Mouse (Mus musculus) brown adipose tissue, adult 24 weeks (tissue): ENCODE data around the gene Pkd1. TPM values are rescaled to one million over a fixed set of nuclear protein-coding genes. Genes with fewer than 3 reads are reported as not detected.

Experiments
- H3K27ac ChIP-seq: fragments of 200-500 bp; replicated peaks from 2 replicates; pipeline ENCODE4 v1.5.1; 2012; ENCODE audit warnings: low read depth, mild to moderate bottlenecking, low read length
- H3K4me1 ChIP-seq: fragments of 200-500 bp; 2 replicates; pipeline ENCODE4 v1.6.1; 2012; ENCODE audit warnings: low read length, mixed read lengths; ENCODE audit not compliant: control insufficient read depth, insufficient read depth, insufficient read length
- H3K4me3 ChIP-seq: fragments of 200-500 bp; 2 replicates; pipeline ENCODE4 v1.5.1; 2012; ENCODE audit warnings: low read depth, mild to moderate bottlenecking, low read length, moderate library complexity; ENCODE audit not compliant: insufficient read depth
- polyA plus RNA-seq: library from polyadenylated mRNA; stranded (reverse); fragments of >200 nt; gene quantifications from 2 replicates; pipeline ENCODE4 v1.2.4, GENCODE M21; 2012; ENCODE audit not compliant: missing spikeins, insufficient read depth, insufficient read length

Gene Pkd1
- polyA plus RNA-seq, 1 experiment: 8.2 TPM

DNA sequence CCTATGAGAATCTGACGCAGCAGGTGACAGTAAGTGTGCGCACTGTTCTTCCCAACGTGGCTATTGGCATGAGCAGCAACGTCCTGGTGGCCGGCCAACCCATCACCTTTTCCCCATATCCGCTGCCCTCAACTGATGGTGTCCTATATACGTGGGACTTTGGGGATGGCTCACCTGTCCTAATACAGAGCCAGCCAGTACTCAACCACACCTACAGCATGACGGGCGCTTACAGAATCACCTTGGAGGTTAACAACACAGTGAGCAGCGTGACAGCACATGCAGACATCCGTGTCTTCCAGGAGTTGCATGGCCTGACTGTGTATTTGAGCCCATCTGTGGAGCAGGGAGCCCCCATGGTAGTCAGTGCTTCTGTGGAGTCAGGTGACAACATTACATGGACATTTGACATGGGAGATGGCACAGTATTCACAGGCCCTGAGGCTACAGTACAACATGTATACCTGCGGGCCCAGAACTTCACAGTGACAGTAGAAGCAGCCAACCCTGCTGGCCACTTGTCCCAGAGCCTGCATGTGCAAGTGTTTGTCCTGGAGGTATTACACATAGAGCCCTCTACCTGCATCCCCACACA lies 23.1 kb downstream of the Pkd1 start:
- H3K27ac ChIP-seq: no peak overlapping the region
- no peak overlapping the region for H3K4me3 ChIP-seq
- H3K4me1 ChIP-seq: no peaks in the 10 kb centered on the region

DNA sequence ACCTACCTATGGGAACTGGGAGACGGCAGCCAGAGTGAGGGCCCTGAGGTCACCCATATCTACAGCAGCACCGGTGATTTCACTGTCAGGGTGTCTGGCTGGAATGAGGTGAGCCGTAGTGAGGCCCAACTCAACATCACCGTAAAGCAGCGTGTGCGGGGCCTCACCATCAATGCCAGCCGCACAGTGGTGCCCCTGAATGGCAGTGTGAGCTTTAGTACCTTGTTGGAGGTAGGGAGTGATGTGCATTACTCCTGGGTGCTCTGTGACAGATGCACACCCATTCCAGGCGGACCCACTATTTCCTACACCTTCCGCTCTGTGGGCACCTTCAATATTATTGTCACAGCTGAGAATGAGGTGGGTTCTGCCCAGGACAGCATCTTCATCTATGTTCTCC lies 24.2 kb downstream of the Pkd1 start:
- Histone ChIP-seq H3K27ac (no peak overlapping the region), H3K4me3 (no peak overlapping the region), H3K4me1 (no peaks in the 10 kb centered on the region)

GRCm38 (mm10) chr17:24579532-24579931 lies 29.9 kb downstream of the Pkd1 start:
- H3K4me1 ChIP-seq: peaks cover 3% of the 10 kb centered on the region; the same call in 1 of the 2 replicates

DNA sequence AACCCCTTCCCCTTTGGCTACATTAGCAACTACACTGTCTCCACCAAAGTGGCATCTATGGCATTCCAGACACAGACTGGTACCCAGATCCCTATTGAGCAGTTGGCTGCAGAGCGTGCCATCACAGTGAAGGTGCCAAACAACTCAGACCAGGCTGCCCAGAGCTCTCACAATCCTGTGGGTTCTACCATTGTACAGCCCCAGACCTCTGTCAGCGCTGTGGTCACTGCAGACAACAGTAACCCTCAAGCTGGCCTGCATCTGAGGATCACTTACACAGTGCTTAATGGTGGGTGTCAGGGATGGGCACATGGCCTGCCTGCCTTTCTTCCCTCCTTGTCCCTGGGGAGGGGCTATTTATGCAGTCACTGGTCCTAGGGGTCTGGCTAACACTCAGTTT lies 30.7 kb downstream of the Pkd1 start:
- Histone ChIP-seq H3K4me3 (no peak overlapping the region), H3K27ac (no peak overlapping the region), H3K4me1 (peaks cover 3% of the 10 kb centered on the region; the same call in 1 of the 2 replicates)

More at GRCm38 (mm10) chr17:24579532-24579931, 29.9 kb downstream of the Pkd1 start:
- no peak overlapping the region for H3K4me3 ChIP-seq
- H3K27ac ChIP-seq: no peak overlapping the region

- Histone ChIP-seq H3K4me1 (peaks cover 3% of the 10 kb centered on the region; the same call in 1 of the 2 replicates), H3K27ac (peak overlapping the region; percentile 59), H3K4me3 (no peak overlapping the region)
These were observed 34.2 kb downstream of the Pkd1 start for GRCm38 (mm10) chr17:24583599-24584460.

DNA sequence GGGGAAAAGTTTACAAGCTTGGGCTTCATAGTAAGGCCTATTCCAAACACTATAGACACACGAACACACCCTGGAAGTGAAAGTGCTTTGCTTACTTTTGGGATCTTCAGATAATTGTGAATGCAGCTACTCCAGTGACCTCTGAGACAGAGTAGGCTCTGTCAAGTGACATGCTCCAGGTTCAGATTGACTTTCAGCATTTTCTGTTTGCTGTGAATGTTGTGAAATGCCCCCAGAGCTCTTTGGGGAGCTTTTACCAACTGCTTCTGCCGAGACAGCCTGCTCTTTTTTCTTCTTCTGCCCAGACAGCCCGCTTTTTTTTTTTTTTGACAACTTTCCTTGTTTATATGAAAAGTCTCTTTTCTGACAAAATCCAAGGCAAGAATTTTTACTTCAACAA lies 34.9 kb downstream of the Pkd1 start:
- Histone ChIP-seq H3K27ac (peak overlapping the region; percentile 59), H3K4me3 (no peak overlapping the region)

GRCm38 (mm10) chr17:24586532-24586931 lies 36.9 kb downstream of the Pkd1 start:
- Histone ChIP-seq H3K4me1 (peaks cover 3% of the 10 kb centered on the region; the same call in 1 of the 2 replicates), H3K27ac (no peak overlapping the region), H3K4me3 (no peak overlapping the region)

More for the DNA sequence above, 34.9 kb downstream of the Pkd1 start:
- peaks cover 3% of the 10 kb centered on the region; the same call in 1 of the 2 replicates for H3K4me1 ChIP-seq

GRCm38 (mm10) chr17:24590943-24591342 lies 41.3 kb downstream of the Pkd1 start:
- Histone ChIP-seq H3K4me3 (no peak overlapping the region), H3K4me1 (no peaks in the 10 kb centered on the region), H3K27ac (no peak overlapping the region)

- H3K4me3 ChIP-seq: no peak overlapping the region
- H3K27ac ChIP-seq: no peak overlapping the region
- H3K4me1 ChIP-seq: no peaks in the 10 kb centered on the region
These were observed 42.1 kb downstream of the Pkd1 start for GRCm38 (mm10) chr17:24591695-24592094.

DNA sequence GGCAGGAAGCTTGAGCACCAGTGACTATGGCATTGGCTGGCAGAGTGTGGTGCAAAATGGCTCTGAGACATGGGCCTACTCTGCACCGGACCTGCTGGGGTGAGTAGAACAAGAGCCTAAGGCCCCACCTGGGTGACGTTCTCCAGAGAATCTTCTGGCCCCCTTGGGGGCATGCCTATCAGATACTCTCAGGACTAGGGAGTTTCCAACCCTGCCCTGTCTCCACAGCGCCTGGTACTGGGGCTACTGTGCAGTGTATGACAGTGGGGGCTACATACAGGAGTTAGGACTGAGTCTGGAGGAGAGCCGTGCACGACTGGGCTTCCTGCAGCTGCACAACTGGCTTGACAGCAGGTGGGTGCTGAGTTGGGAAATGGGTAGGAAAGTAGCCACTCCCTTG lies 43.6 kb downstream of the Pkd1 start:
- Histone ChIP-seq H3K4me1 (no peaks in the 10 kb centered on the region), H3K4me3 (no peak overlapping the region), H3K27ac (no peak overlapping the region)

DNA sequence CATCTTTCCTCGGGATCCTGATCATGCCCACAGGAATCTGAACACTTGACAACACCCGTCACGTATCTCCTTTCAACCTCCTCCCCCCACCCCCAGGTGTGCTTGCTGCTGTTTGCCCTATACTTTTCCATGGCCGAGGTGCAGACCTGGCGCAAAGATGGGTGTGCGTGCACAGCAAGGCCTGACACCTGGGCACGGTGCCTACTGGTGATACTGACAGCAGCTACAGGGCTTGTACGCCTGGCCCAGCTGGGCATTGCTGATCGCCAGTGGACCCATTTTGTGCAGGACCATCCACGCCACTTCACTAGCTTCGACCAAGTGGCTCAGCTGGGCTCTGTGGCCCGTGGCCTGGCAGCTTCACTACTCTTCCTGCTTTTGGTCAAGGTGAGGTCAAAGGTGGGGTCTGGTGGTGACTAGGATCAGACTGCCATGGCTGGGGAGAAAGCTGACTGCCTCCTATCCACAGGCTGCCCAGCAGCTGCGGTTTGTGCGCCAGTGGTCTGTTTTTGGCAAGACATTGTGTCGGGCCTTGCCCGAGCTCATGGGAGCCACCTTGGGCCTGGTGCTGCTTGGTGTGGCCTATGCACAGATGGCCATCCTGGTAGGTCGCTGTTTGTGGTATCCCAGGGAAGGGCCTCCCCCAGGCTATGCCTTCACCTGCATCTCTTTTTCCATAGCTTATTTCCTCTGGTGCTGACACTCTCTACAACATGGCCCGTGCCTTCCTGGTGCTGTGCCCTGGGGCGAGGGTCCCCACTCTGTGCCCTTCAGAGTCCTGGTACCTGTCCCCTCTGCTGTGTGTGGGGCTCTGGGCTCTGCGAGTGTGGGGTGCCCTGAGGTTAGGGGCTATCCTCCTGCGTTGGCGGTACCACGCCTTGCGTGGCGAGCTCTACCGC lies 44.6 kb downstream of the Pkd1 start:
- H3K4me1 ChIP-seq: no peaks in the 10 kb centered on the region

DNA sequence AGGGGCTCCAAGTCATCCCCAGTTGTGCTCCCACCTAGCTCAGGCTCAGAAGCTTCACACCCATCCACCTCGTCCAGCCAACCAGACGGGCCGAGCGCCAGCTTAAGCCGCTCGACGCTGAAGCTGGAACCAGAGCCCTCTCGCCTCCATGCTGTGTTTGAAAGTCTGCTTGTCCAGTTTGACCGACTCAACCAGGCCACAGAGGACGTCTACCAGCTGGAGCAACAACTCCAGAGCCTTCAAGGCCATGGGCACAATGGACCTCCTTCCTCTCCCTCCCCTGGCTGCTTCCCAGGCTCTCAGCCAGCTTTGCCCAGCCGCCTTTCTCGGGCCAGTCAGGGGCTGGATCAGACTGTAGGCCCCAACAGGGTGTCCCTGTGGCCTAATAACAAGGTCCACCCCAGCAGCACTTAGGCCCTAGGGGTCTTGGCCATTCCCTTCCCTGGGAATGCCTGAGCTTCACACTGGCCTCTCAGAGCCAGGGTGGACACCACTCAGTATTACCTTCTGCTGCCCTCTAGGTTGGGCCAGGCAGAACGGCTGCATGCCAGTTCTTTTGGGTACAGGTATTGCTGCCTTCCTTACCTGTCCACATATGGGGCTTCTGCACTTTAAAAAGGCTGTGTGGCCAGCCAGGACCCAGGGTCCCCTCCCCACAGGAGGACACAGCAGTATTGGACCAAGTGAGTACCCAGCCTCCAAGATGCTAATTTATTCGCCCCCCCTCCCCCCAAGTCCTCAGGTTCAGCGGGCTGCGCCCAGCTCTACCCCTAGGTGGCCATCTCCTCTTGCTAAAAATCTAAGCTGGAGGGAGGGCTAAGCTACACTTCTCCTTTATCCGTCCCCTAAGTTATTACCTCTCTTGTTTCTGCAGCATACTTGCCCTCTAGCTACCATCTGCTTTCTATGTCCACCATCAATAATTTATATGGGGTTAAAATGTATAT lies 45.8 kb downstream of the Pkd1 start:
- no peak overlapping the region for H3K4me3 ChIP-seq
- no peaks in the 10 kb centered on the region for H3K4me1 ChIP-seq
- H3K27ac ChIP-seq: no peak overlapping the region

More for the DNA sequence above, 44.6 kb downstream of the Pkd1 start:
- H3K4me3 ChIP-seq: no peak overlapping the region
- H3K27ac ChIP-seq: no peak overlapping the region

DNA sequence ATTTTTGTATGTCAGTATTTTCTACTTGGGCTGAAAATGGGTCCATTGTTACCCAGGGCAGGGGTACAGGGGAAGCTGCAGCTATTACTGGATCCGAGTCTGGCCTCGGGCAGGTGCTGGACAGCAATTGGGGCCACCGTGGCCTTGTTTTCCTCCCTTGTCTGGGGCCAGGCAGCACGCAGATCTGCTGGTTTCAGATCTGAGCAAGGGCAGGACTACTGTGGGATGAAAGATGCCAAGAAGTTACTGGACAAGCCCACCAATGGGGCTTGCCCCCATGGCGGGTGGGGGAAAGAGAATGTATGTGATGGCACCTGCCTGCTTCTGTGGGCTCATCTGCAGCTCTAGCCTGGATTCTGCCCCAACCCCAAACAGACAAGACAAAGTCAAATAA lies 46.4 kb downstream of the Pkd1 start:
- Histone ChIP-seq H3K4me3 (no peak overlapping the region), H3K27ac (no peak overlapping the region), H3K4me1 (no peaks in the 10 kb centered on the region)

- no peaks in the 10 kb centered on the region for H3K4me1 ChIP-seq
- H3K27ac ChIP-seq: no peak overlapping the region
- no peak overlapping the region for H3K4me3 ChIP-seq
These were observed 47.0 kb downstream of the Pkd1 start for GRCm38 (mm10) chr17:24596471-24597183.
